Mouse (Mus musculus): ENCODE measurements around the gene Gna12.
A peak's percentile ranks its signal among the peaks of the same experiment; 100 is the strongest.

Gna12 gene

DNA sequence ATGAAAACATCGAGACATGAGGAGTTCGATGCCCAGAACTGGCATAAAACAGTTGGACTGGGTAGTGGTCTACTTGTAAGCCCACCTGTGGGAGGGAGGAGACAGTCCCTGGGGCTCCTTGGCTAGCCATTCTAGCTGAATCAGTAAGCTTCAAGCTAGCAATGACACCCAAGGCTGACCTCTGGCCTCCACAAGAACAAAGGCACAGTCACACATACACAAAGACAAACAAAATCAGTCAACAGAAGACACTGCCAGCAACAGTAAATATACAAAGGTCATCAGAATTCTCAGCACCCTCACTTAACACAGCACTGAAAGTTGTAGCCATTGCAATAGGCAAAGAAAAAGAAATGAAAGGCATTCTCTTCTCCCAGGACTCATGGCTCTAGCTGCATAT lies 6.8 kb downstream of the Gna12 start:
- no peak for TF ChIP-seq NANOG (IDR thresholded peaks at IDR 0.05; ENCODE audit: borderline replicate concordance, low read length)
- no peak for TF ChIP-seq POU5F1 (IDR thresholded peaks at IDR 0.05; ENCODE audit: borderline replicate concordance, low read length)
- no peak for TF ChIP-seq CTCF (conservative IDR thresholded peaks at IDR 0.05; ENCODE audit: low read length)
- Histone ChIP-seq H3K4me1 (replicated peaks; ENCODE audit: low read depth, low read length) (peaks cover 44% of the 10 kb centered on the region), H3K4me3 (replicated peaks; ENCODE audit: low read length) (no peak overlapping the region)

GRCm38 (mm10) chr5:140821951-140822350 lies 8.3 kb downstream of the Gna12 start:
- peaks cover 16% of the 10 kb centered on the region; the same call in 1 of the 2 replicates for H3K36me3 ChIP-seq (ENCODE audit: insufficient read depth, low read length)
- peaks cover 37% of the 10 kb centered on the region for H3K4me1 ChIP-seq (replicated peaks; ENCODE audit: low read depth, low read length)
- TF ChIP-seq NANOG (IDR thresholded peaks at IDR 0.05; ENCODE audit: borderline replicate concordance, low read length) (no peak), CTCF (conservative IDR thresholded peaks at IDR 0.05; ENCODE audit: low read length) (no peak), POU5F1 (IDR thresholded peaks at IDR 0.05; ENCODE audit: borderline replicate concordance, low read length) (no peak)
- no peaks in the 10 kb centered on the region for H3K9me3 ChIP-seq (ENCODE audit: low read length)
- H3K27me3 ChIP-seq (ENCODE audit: insufficient read depth, low read length): no peaks in the 10 kb centered on the region
- no peak overlapping the region for H3K4me3 ChIP-seq (replicated peaks; ENCODE audit: low read length)

More for the DNA sequence above, 6.8 kb downstream of the Gna12 start:
- H3K27me3 ChIP-seq (ENCODE audit: insufficient read depth, low read length): no peaks in the 10 kb centered on the region
- H3K36me3 ChIP-seq (ENCODE audit: insufficient read depth, low read length): peaks cover 26% of the 10 kb centered on the region
- no peaks in the 10 kb centered on the region for H3K9me3 ChIP-seq (ENCODE audit: low read length)

- Histone ChIP-seq H3K4me1 (replicated peaks; ENCODE audit: low read depth, low read length) (peaks cover 47% of the 10 kb centered on the region), H3K27me3 (ENCODE audit: insufficient read depth, low read length) (no peaks in the 10 kb centered on the region), H3K9me3 (ENCODE audit: low read length) (no peaks in the 10 kb centered on the region), H3K4me3 (replicated peaks; ENCODE audit: low read length) (no peak overlapping the region), H3K36me3 (ENCODE audit: insufficient read depth, low read length) (peaks cover 6% of the 10 kb centered on the region; the same call in 1 of the 2 replicates)
- no peak for TF ChIP-seq CTCF (conservative IDR thresholded peaks at IDR 0.05; ENCODE audit: low read length)
- TF ChIP-seq POU5F1 (IDR thresholded peaks at IDR 0.05; ENCODE audit: borderline replicate concordance, low read length): no peak
- TF ChIP-seq NANOG (IDR thresholded peaks at IDR 0.05; ENCODE audit: borderline replicate concordance, low read length): no peak
These were observed 9.7 kb downstream of the Gna12 start for GRCm38 (mm10) chr5:140820539-140820938.

- H3K27me3 ChIP-seq (ENCODE audit: insufficient read depth, low read length): no peaks in the 10 kb centered on the region
- TF ChIP-seq NANOG (IDR thresholded peaks at IDR 0.05; ENCODE audit: borderline replicate concordance, low read length): no peak
- no peak for TF ChIP-seq CTCF (conservative IDR thresholded peaks at IDR 0.05; ENCODE audit: low read length)
- H3K9me3 ChIP-seq (ENCODE audit: low read length): no peaks in the 10 kb centered on the region
- H3K4me1 ChIP-seq (replicated peaks; ENCODE audit: low read depth, low read length): peaks cover 57% of the 10 kb centered on the region
- no peak overlapping the region for H3K4me3 ChIP-seq (replicated peaks; ENCODE audit: low read length)
- 0 out of 2 replicates have a peak, but pooled peaks cover 5% of the 10 kb centered on the region for H3K36me3 ChIP-seq (ENCODE audit: insufficient read depth, low read length)
These were observed 10.6 kb downstream of the Gna12 start for GRCm38 (mm10) chr5:140819594-140819993.

GRCm38 (mm10) chr5:140818482-140819076 lies 11.7 kb downstream of the Gna12 start:
- Histone ChIP-seq H3K36me3 (ENCODE audit: insufficient read depth, low read length) (no peaks in the 10 kb centered on the region), H3K4me3 (replicated peaks; ENCODE audit: low read length) (no peak overlapping the region), H3K4me1 (replicated peaks; ENCODE audit: low read depth, low read length) (peaks cover 65% of the 10 kb centered on the region), H3K27me3 (ENCODE audit: insufficient read depth, low read length) (no peaks in the 10 kb centered on the region), H3K9me3 (ENCODE audit: low read length) (no peaks in the 10 kb centered on the region)
- TF ChIP-seq NANOG (IDR thresholded peaks at IDR 0.05; ENCODE audit: borderline replicate concordance, low read length) (no peak), CTCF (conservative IDR thresholded peaks at IDR 0.05; ENCODE audit: low read length) (no peak), POU5F1 (IDR thresholded peaks at IDR 0.05; ENCODE audit: borderline replicate concordance, low read length) (no peak)

GRCm38 (mm10) chr5:140816950-140817568 lies 13.2 kb downstream of the Gna12 start:
- no peak for TF ChIP-seq POU5F1 (IDR thresholded peaks at IDR 0.05; ENCODE audit: borderline replicate concordance, low read length)
- no peak for TF ChIP-seq CTCF (conservative IDR thresholded peaks at IDR 0.05; ENCODE audit: low read length)
- no peak for TF ChIP-seq NANOG (IDR thresholded peaks at IDR 0.05; ENCODE audit: borderline replicate concordance, low read length)
- no peaks in the 10 kb centered on the region for H3K36me3 ChIP-seq (ENCODE audit: insufficient read depth, low read length)
- no peaks in the 10 kb centered on the region for H3K9me3 ChIP-seq (ENCODE audit: low read length)
- H3K27me3 ChIP-seq (ENCODE audit: insufficient read depth, low read length): no peaks in the 10 kb centered on the region
- H3K4me3 ChIP-seq (replicated peaks; ENCODE audit: low read length): no peak overlapping the region
- H3K4me1 ChIP-seq (replicated peaks; ENCODE audit: low read depth, low read length): peaks cover 69% of the 10 kb centered on the region

DNA sequence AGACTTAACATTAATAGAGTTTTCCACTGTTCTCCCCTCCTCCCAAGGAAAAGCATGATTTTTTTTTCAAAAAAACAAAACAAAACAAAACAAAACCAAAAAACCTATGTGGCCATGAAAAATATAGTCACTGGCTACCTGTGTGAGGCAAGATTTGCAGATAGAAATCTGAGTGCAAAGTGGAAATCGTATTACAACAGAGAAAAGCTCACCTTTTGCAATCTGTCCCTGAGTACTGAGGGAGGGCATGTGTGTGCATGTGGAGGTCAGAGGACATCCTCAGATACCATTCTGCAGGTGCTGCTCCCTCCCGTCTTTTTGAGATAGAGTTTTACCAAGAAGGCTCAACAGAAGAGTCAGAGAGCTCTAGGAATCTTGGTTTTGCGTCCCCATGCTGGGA lies 14.2 kb downstream of the Gna12 start:
- H3K4me1 ChIP-seq (replicated peaks; ENCODE audit: low read depth, low read length): peaks cover 71% of the 10 kb centered on the region
- no peaks in the 10 kb centered on the region for H3K36me3 ChIP-seq (ENCODE audit: insufficient read depth, low read length)
- H3K4me3 ChIP-seq (replicated peaks; ENCODE audit: low read length): no peak overlapping the region
- TF ChIP-seq POU5F1 (IDR thresholded peaks at IDR 0.05; ENCODE audit: borderline replicate concordance, low read length) (no peak), CTCF (conservative IDR thresholded peaks at IDR 0.05; ENCODE audit: low read length) (no peak), NANOG (IDR thresholded peaks at IDR 0.05; ENCODE audit: borderline replicate concordance, low read length) (no peak)
- no peaks in the 10 kb centered on the region for H3K27me3 ChIP-seq (ENCODE audit: insufficient read depth, low read length)
- H3K9me3 ChIP-seq (ENCODE audit: low read length): no peaks in the 10 kb centered on the region

- TF ChIP-seq POU5F1 (IDR thresholded peaks at IDR 0.05; ENCODE audit: borderline replicate concordance, low read length): no peak
- TF ChIP-seq CTCF (conservative IDR thresholded peaks at IDR 0.05; ENCODE audit: low read length): no peak
- TF ChIP-seq NANOG (IDR thresholded peaks at IDR 0.05; ENCODE audit: borderline replicate concordance, low read length): peak; percentile 63; the same call in 1 of the 2 replicates
- Histone ChIP-seq H3K9me3 (ENCODE audit: low read length) (no peaks in the 10 kb centered on the region), H3K36me3 (ENCODE audit: insufficient read depth, low read length) (no peaks in the 10 kb centered on the region), H3K4me1 (replicated peaks; ENCODE audit: low read depth, low read length) (peaks cover 70% of the 10 kb centered on the region), H3K4me3 (replicated peaks; ENCODE audit: low read length) (no peak overlapping the region), H3K27me3 (ENCODE audit: insufficient read depth, low read length) (no peaks in the 10 kb centered on the region)
These were observed 15.0 kb downstream of the Gna12 start for GRCm38 (mm10) chr5:140815059-140815728.
